Mouse (Mus musculus) megakaryocyte progenitor cell, adult 5-6 weeks (primary cell): ENCODE results near the gene Ahcyl1. TPM values are rescaled to one million over a fixed set of nuclear protein-coding genes. Genes with fewer than 3 reads are reported as not detected.
"Not testable (repeated sequence)": the region's sequence is repeated elsewhere in the genome, so short reads cannot be mapped to it uniquely, and the experiment has no call there.

ENCODE experiments used
- ATAC-seq: replicated peaks from 2 replicates; pipeline ENCODE4 v1.8.0; 2016; ENCODE audit warnings: mild to moderate bottlenecking, moderate TSS enrichment, inconsistent platforms; ENCODE audit not compliant: poor library complexity
- total RNA-seq, 2 experiments: library from RNA; stranded (forward) in 1 of 2; stranded (reverse) in 1 of 2; fragments of 157-497, 149-512 nt in 1 of 2; fragments of 200-1000 nt in 1 of 2; gene quantifications; 2 replicates each; pipeline versions ENCODE4 v1.2.3 to v1.2.4; 2015 to 2017

The Ahcyl1 gene
- total RNA-seq, 2 experiments from 2014 or later, result 42.3 to 84.9 TPM

- ATAC-seq, result no peak
These were observed 39.5 kb downstream of the Ahcyl1 start for GRCm38 (mm10) chr3:107656888-107657287.

- no peak for ATAC-seq
These were observed 40.2 kb downstream of the Ahcyl1 start for GRCm38 (mm10) chr3:107656151-107656550.

GRCm38 (mm10) chr3:107655491-107655890, 40.9 kb downstream of the Ahcyl1 start:
- ATAC-seq, result no peak

GRCm38 (mm10) chr3:107654861-107655260, 41.5 kb downstream of the Ahcyl1 start:
- no peak for ATAC-seq

- no peak for ATAC-seq
These were observed 43.4 kb downstream of the Ahcyl1 start for GRCm38 (mm10) chr3:107652968-107653367.

- not testable (repeated sequence) for ATAC-seq
These were observed 46.1 kb downstream of the Ahcyl1 start for GRCm38 (mm10) chr3:107650276-107650675.

- ATAC-seq, result no peak
These were observed 49.4 kb downstream of the Ahcyl1 start for GRCm38 (mm10) chr3:107646947-107647346.

GRCm38 (mm10) chr3:107637606-107638172, 58.7 kb downstream of the Ahcyl1 start:
- peak; percentile 55 for ATAC-seq

- no peak for ATAC-seq
These were observed 60.1 kb downstream of the Ahcyl1 start for GRCm38 (mm10) chr3:107636236-107636635.

GRCm38 (mm10) chr3:107635836-107636235, 60.5 kb downstream of the Ahcyl1 start:
- ATAC-seq, result no peak

GRCm38 (mm10) chr3:107633906-107634305, 62.5 kb downstream of the Ahcyl1 start:
- no peak for ATAC-seq

GRCm38 (mm10) chr3:107632786-107633185, 63.6 kb downstream of the Ahcyl1 start:
- no peak for ATAC-seq

GRCm38 (mm10) chr3:107631523-107631958, 64.8 kb downstream of the Ahcyl1 start, which contains the start of gene Strip1:
Gene Strip1, minus strand, starts transcription at chr3:107631694.
- ATAC-seq, result peak; percentile 97

- ATAC-seq, result peak; percentile 35
These were observed 65.5 kb downstream of the Ahcyl1 start, which contains the start of gene Gm10961 for GRCm38 (mm10) chr3:107630682-107631522. Gene Gm10961, plus strand, starts transcription at chr3:107631322.

GRCm38 (mm10) chr3:107629411-107629810, 66.9 kb downstream of the Ahcyl1 start:
- no peak for ATAC-seq

- ATAC-seq, result no peak
These were observed 67.8 kb downstream of the Ahcyl1 start for GRCm38 (mm10) chr3:107628551-107628950.

GRCm38 (mm10) chr3:107627641-107628040, 68.7 kb downstream of the Ahcyl1 start:
- ATAC-seq, result no peak

- ATAC-seq, result no peak
These were observed 69.6 kb downstream of the Ahcyl1 start for GRCm38 (mm10) chr3:107626751-107627150.

- ATAC-seq, result no peak
These were observed 70.8 kb downstream of the Ahcyl1 start for GRCm38 (mm10) chr3:107625536-107625935.

- no peak for ATAC-seq
These were observed 71.9 kb downstream of the Ahcyl1 start for GRCm38 (mm10) chr3:107624424-107624823.

- no peak for ATAC-seq
These were observed 73.8 kb downstream of the Ahcyl1 start for GRCm38 (mm10) chr3:107622537-107622936.
